Mouse (Mus musculus) liver, embryonic 14.5 days (tissue): Measurements from ENCODE around the gene Jund. TPM values are rescaled to one million over a fixed set of nuclear protein-coding genes. Genes with fewer than 3 reads are reported as not detected.

ENCODE experiments used
- ATAC-seq: fragments of 200-750 bp; cut with Nextera tagmentation; 2 replicates; pipeline ENCODE4 v1.8.0; 2017; ENCODE audit warnings: moderate number of reproducible peaks, mild to moderate bottlenecking, moderate library complexity; ENCODE audit not compliant: insufficient read depth
- DNase-seq, 3 experiments: peaks; one replicate each; pipeline ENCODE4 v3.0.0-alpha.2; 2012 to 2013; ENCODE audit warnings: low read depth in 3 of 3, low spot score in 3 of 3
- H3K27ac ChIP-seq: fragments of 300-500 bp; sonication (generic); 2 replicates; pipeline ENCODE4 v1.5.1; 2014; ENCODE audit warnings: moderate library complexity, mild to moderate bottlenecking, control low read depth, inconsistent platforms
- H3K27me3 ChIP-seq: fragments of 300-500 bp; sonication (generic); 2 replicates; pipeline ENCODE4 v1.6.1; 2014; ENCODE audit warnings: mild to moderate bottlenecking, low read length, moderate library complexity; ENCODE audit not compliant: control insufficient read depth, insufficient read depth
- H3K36me3 ChIP-seq: fragments of 300-500 bp; sonication (generic); replicated peaks from 2 replicates; pipeline ENCODE4 v1.6.1; 2014; ENCODE audit warnings: low read depth; ENCODE audit not compliant: control insufficient read depth, insufficient read depth
- H3K4me1 ChIP-seq, 2 experiments: fragments of 200-500 bp in 1 of 2; fragments of 300-500 bp in 1 of 2; sonication (generic) in 1 of 2; replicated peaks; 2 replicates each; pipeline ENCODE4 v1.6.1; 2012 to 2014; ENCODE audit warnings: antibody characterized with exemption in 1 of 2, inconsistent platforms in 1 of 2, low read length in 1 of 2; ENCODE audit not compliant: control insufficient read depth in 2 of 2, insufficient read depth in 2 of 2
- H3K4me2 ChIP-seq: fragments of 300-500 bp; sonication (generic); 2 replicates; pipeline ENCODE4 v1.6.1; 2014; ENCODE audit warnings: low read depth, mild to moderate bottlenecking, control low read depth, moderate library complexity
- H3K4me3 ChIP-seq, 2 experiments: fragments of 200-500 bp in 1 of 2; fragments of 300-500 bp in 1 of 2; sonication (generic) in 1 of 2; 2 replicates each; pipeline ENCODE4 v1.5.1; 2012 to 2014; ENCODE audit warnings: low read depth in 2 of 2, low read length in 2 of 2, mild to moderate bottlenecking in 2 of 2, control low read depth in 1 of 2, inconsistent platforms in 1 of 2, moderate library complexity in 1 of 2; ENCODE audit not compliant: insufficient read depth in 1 of 2
- H3K9ac ChIP-seq: fragments of 300-500 bp; sonication (generic); replicated peaks from 2 replicates; pipeline ENCODE4 v1.6.1; 2014; ENCODE audit warnings: mild to moderate bottlenecking, control low read depth, moderate library complexity
- H3K9me3 ChIP-seq: fragments of 300-500 bp; sonication (generic); 2 replicates; pipeline ENCODE4 v1.6.1; 2016; ENCODE audit warnings: low read length, mixed read lengths; ENCODE audit not compliant: control insufficient read depth
- CTCF ChIP-seq: IDR thresholded peaks from 2 replicates; pipeline ENCODE4 v1.5.1; 2016; ENCODE audit warnings: antibody characterized with exemption, low read depth, control low read depth
- EP300 ChIP-seq: IDR thresholded peaks from 2 replicates; pipeline ENCODE4 v1.6.1; 2016; ENCODE audit warnings: antibody characterized with exemption, low read depth
- WGBS: fragments of 180-500 bp; shearing (Covaris S2); extraction: QIAGEN DNeasy Blood & Tissue Kit; methylation state at CpG from one replicate; pipeline ENCODE4 v1.1.7; 2014; ENCODE audit not compliant: insufficient replicate concordance; 5-methylcytosine and 5-hydroxymethylcytosine counted together
- polyA plus RNA-seq, 2 experiments: library from polyadenylated mRNA; depleted of rRNA in 1 of 2; stranded (reverse) in 1 of 2; unstranded in 1 of 2; fragments of >200 nt; fragmentation: Nextera tagmentation in 1 of 2; extraction: Ambion mirVana in 1 of 2; gene quantifications; 2 replicates each; pipeline versions ENCODE4 v1.2.1 to v1.2.3; 2012 to 2014

Gene Jund
- polyA plus RNA-seq, 2 experiments: 20.3 to 29.4 TPM

GRCm38 (mm10) chr8:70742176-70742575 is 43.4 kb downstream of the Jund start:
- TF ChIP-seq CTCF (no peak), EP300 (no peak)
- Histone ChIP-seq H3K9me3 (no peaks in the 10 kb centered on the region), H3K9ac (no peak overlapping the region), H3K27me3 (peaks cover 52% of the 10 kb centered on the region), H3K4me2 (no peak overlapping the region), H3K36me3 (no peaks in the 10 kb centered on the region), H3K27ac (no peak overlapping the region), H3K4me3 (no peak overlapping the region), H3K4me1 (peaks cover 0 to 2% of the 10 kb centered on the region in 2 experiments; a peak in 1 of 4 replicates)
- ATAC-seq (no peak), DNase-seq (no peak)
- WGBS: 51% methylated on average over 11 of the region's 11 CpGs

- WGBS: 3% methylated on average over 38 of the region's 38 CpGs
- H3K4me2 ChIP-seq: no peak overlapping the region; the same call in 1 of the 2 replicates
- no peak overlapping the region for H3K9ac ChIP-seq
- peaks cover 0 to 1% of the 10 kb centered on the region in 2 experiments; a peak in 1 of 4 replicates for H3K4me1 ChIP-seq
- H3K36me3 ChIP-seq: no peaks in the 10 kb centered on the region
- no peak overlapping the region for H3K27ac ChIP-seq
- ATAC-seq: no peak
- H3K9me3 ChIP-seq: no peaks in the 10 kb centered on the region
- DNase-seq: no peak
- no peak overlapping the region for H3K4me3 ChIP-seq
- H3K27me3 ChIP-seq: peaks cover 56% of the 10 kb centered on the region
- TF ChIP-seq CTCF (no peak), EP300 (no peak)
Measured at GRCm38 (mm10) chr8:70742981-70743655, 44.4 kb downstream of the Jund start.

DNA sequence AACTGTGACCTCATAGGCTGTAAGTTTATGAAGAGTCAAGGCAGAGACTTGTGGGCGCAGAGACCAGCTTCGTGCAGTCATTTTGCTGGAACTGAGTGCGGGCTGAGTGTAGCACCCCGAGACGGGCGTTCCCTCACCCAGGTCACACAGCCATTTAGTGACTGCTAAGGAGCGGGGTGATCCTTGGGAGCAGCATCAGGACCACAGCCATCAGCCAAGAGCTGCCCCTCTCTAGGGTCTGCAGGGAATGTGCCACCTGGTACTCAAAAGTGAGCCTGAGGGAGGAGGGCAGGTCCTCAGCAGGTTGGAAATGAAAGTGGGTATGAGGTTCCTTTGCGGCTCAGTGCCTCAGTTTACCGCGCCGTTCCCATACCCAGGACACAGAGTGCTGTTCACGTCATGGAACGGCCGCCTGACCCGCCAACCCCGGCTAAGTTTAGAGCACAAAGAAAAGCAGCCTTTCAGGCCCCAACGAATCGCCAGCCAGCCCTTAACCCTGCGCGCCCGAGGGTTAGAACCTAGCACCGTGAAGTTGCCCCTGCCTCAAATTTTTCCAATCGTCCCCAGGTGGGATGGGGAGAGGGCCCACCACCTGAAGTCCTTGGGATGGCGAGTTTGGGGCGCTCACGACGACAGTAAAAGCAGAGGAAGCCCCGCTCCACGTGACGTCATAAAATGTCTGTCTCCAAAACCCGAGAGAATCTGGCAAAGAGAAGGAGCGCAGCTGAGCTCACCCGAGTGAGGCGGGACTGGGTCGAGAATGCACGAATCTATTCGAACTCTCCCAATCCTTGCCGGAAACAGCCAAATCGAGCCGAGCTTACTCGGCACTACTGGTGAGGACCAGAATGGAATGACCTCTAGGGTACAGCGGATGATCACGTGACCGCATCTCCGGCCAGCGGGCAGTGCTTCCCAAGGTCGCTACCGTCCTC is 45.2 kb downstream of the Jund start:
- peaks cover 56% of the 10 kb centered on the region for H3K27me3 ChIP-seq
- H3K27ac ChIP-seq: no peak overlapping the region
- H3K4me3 ChIP-seq: peak overlapping the region; percentile 1 to 26; a peak in 2 of 4 replicates
- peak overlapping the region; percentile 37 for H3K4me2 ChIP-seq
- no peak for ATAC-seq
- TF ChIP-seq EP300 (no peak), CTCF (no peak)
- H3K9ac ChIP-seq: no peak overlapping the region
- H3K4me1 ChIP-seq: no peaks in the 10 kb centered on the region; a peak in 1 of 4 replicates
- 5% methylated on average over 48 of the region's 48 CpGs for WGBS
- H3K36me3 ChIP-seq: no peaks in the 10 kb centered on the region
- no peaks in the 10 kb centered on the region for H3K9me3 ChIP-seq
- no peak for DNase-seq

- ATAC-seq (no peak), DNase-seq (no peak)
- Histone ChIP-seq H3K9me3 (no peaks in the 10 kb centered on the region), H3K4me2 (no peak overlapping the region), H3K4me1 (no peaks in the 10 kb centered on the region; a peak in 1 of 4 replicates), H3K4me3 (no peak overlapping the region), H3K36me3 (no peaks in the 10 kb centered on the region), H3K9ac (no peak overlapping the region), H3K27me3 (peaks cover 56% of the 10 kb centered on the region), H3K27ac (no peak overlapping the region)
- WGBS: 27% methylated on average over 11 of the region's 11 CpGs
- TF ChIP-seq CTCF (no peak), EP300 (no peak)
Measured at GRCm38 (mm10) chr8:70744806-70745205, 46.1 kb downstream of the Jund start.

GRCm38 (mm10) chr8:70745691-70746220 is 47.0 kb downstream of the Jund start:
- ATAC-seq: no peak
- no peak overlapping the region for H3K27ac ChIP-seq
- H3K4me1 ChIP-seq: no peaks in the 10 kb centered on the region; a peak in 1 of 4 replicates
- H3K9ac ChIP-seq: no peak overlapping the region
- no peak overlapping the region for H3K4me3 ChIP-seq
- WGBS: 49% methylated on average over 19 of the region's 19 CpGs
- H3K9me3 ChIP-seq: no peaks in the 10 kb centered on the region
- no peak for TF ChIP-seq EP300
- no peak for TF ChIP-seq CTCF
- DNase-seq: no peak
- H3K4me2 ChIP-seq: no peak overlapping the region
- no peaks in the 10 kb centered on the region for H3K36me3 ChIP-seq
- H3K27me3 ChIP-seq: peaks cover 56% of the 10 kb centered on the region
